Mouse (Mus musculus) neural tube, embryonic 13.5 days (tissue): Measurements from ENCODE around the gene Crygs. TPM values are rescaled to one million over a fixed set of nuclear protein-coding genes. Genes with fewer than 3 reads are reported as not detected.

Experiments
- ATAC-seq: fragments of 200-750 bp; cut with Nextera tagmentation; 2 replicates; pipeline ENCODE4 v1.8.0; 2017; ENCODE audit warnings: low read depth, mild to moderate bottlenecking, moderate TSS enrichment, moderate library complexity
- H3K27ac ChIP-seq: fragments of 300-500 bp; sonication (generic); replicated peaks from 2 replicates; pipeline ENCODE4 v1.5.1; 2015; ENCODE audit warnings: moderate library complexity, mild to moderate bottlenecking, inconsistent platforms
- H3K27me3 ChIP-seq: fragments of 300-500 bp; sonication (generic); 2 replicates; pipeline ENCODE4 v1.6.1; 2015; ENCODE audit warnings: mild to moderate bottlenecking, inconsistent platforms
- H3K36me3 ChIP-seq: fragments of 300-500 bp; sonication (generic); 2 replicates; pipeline ENCODE4 v1.6.1; 2015; ENCODE audit warnings: mild to moderate bottlenecking, inconsistent platforms
- H3K4me1 ChIP-seq: fragments of 300-500 bp; sonication (generic); replicated peaks from 2 replicates; pipeline ENCODE4 v1.6.1; 2015; ENCODE audit warnings: inconsistent platforms
- H3K4me2 ChIP-seq: fragments of 300-500 bp; sonication (generic); 2 replicates; pipeline ENCODE4 v1.6.1; 2015; ENCODE audit warnings: inconsistent platforms, mild to moderate bottlenecking, moderate library complexity
- H3K4me3 ChIP-seq: fragments of 300-500 bp; sonication (generic); 2 replicates; pipeline ENCODE4 v1.5.1; 2015; ENCODE audit warnings: mild to moderate bottlenecking, inconsistent platforms
- H3K9ac ChIP-seq: fragments of 300-500 bp; sonication (generic); 2 replicates; pipeline ENCODE4 v1.6.1; 2015; ENCODE audit warnings: moderate library complexity, mild to moderate bottlenecking, inconsistent platforms
- H3K9me3 ChIP-seq: fragments of 300-500 bp; sonication (generic); 2 replicates; pipeline ENCODE4 v1.6.1; 2016; ENCODE audit warnings: inconsistent platforms
- WGBS: fragments of 180-500 bp; shearing (Covaris S2); methylation state at CpG from one replicate; pipeline ENCODE4 v1.1.7; 2015; 5-methylcytosine and 5-hydroxymethylcytosine counted together
- polyA plus RNA-seq: library from polyadenylated mRNA; unstranded; fragments of >200 nt; fragmentation: Nextera tagmentation; extraction: Ambion mirVana; gene quantifications from 2 replicates; pipeline ENCODE4 v1.2.1, GENCODE M21; 2015

Gene Crygs
- not detected in 2 replicates for polyA plus RNA-seq

- H3K27me3 ChIP-seq = peaks cover 30% of the 10 kb centered on the region
- no peak for ATAC-seq
- H3K4me1 ChIP-seq = 0 out of 2 replicates have a peak, but pooled peaks cover 3% of the 10 kb centered on the region
- no peak within 1 kb of the TSS for H3K27ac ChIP-seq
- H3K36me3 ChIP-seq = peaks cover 14% of the 10 kb centered on the region
- H3K9ac ChIP-seq = no peak within 1 kb of the TSS
- no peak within 1 kb of the TSS for H3K4me2 ChIP-seq
- H3K9me3 ChIP-seq = no peaks in the 10 kb centered on the region
- WGBS = 79% methylated on average over 2 of the region's 2 CpGs
- no peak within 1 kb of the TSS for H3K4me3 ChIP-seq
Measured at GRCm38 (mm10) chr16:22811477-22811876, at the start of gene Crygs. Gene Crygs, minus strand, starts transcription at chr16:22811577.

GRCm38 (mm10) chr16:22857431-22858113 is 46.2 kb upstream of the Crygs start, which contains the start of the genes Tbccd1 and Dnajb11:
Gene Tbccd1, minus strand, starts transcription at chr16:22857669.
Gene Dnajb11, plus strand, starts transcription at chr16:22857845.
- H3K4me1 ChIP-seq = peaks cover 21% of the 10 kb centered on the region
- WGBS = under 1% methylated on average over 62 of the region's 62 CpGs
- ATAC-seq = peak; percentile 100
- peaks cover 11% of the 10 kb centered on the region for H3K36me3 ChIP-seq
- H3K9ac ChIP-seq = peak within 1 kb of the TSS; percentile 87
- H3K9me3 ChIP-seq = no peaks in the 10 kb centered on the region
- H3K27ac ChIP-seq = peak within 1 kb of the TSS; percentile 75
- H3K4me2 ChIP-seq = peak within 1 kb of the TSS; percentile 93
- H3K27me3 ChIP-seq = no peaks in the 10 kb centered on the region
- H3K4me3 ChIP-seq = peak within 1 kb of the TSS; percentile 93

GRCm38 (mm10) chr16:22856773-22857172 is 45.4 kb upstream of the Crygs start:
- Histone ChIP-seq H3K36me3 (0 out of 2 replicates have a peak, but pooled peaks cover 5% of the 10 kb centered on the region), H3K4me2 (peak overlapping the region; percentile 91), H3K27ac (peak overlapping the region; percentile 75), H3K27me3 (no peaks in the 10 kb centered on the region), H3K9ac (peak overlapping the region; percentile 70), H3K9me3 (no peaks in the 10 kb centered on the region), H3K4me3 (peak overlapping the region; percentile 93), H3K4me1 (peaks cover 21% of the 10 kb centered on the region)
- no peak for ATAC-seq
- WGBS = 14% methylated on average over 9 of the region's 9 CpGs

- no peak overlapping the region for H3K4me2 ChIP-seq
- 95% methylated on average over 4 of the region's 4 CpGs for WGBS
- H3K4me3 ChIP-seq = no peak overlapping the region
- no peak overlapping the region for H3K27ac ChIP-seq
- no peaks in the 10 kb centered on the region for H3K9me3 ChIP-seq
- no peaks in the 10 kb centered on the region for H3K27me3 ChIP-seq
- peaks cover 13% of the 10 kb centered on the region for H3K4me1 ChIP-seq
- no peak for ATAC-seq
- H3K9ac ChIP-seq = no peak overlapping the region
- no peaks in the 10 kb centered on the region for H3K36me3 ChIP-seq
Measured at GRCm38 (mm10) chr16:22852709-22853108, 41.3 kb upstream of the Crygs start.

- no peaks in the 10 kb centered on the region for H3K36me3 ChIP-seq
- H3K27ac ChIP-seq = no peak overlapping the region
- WGBS = 89% methylated on average over 1 of the region's 1 CpGs
- no peak overlapping the region for H3K4me2 ChIP-seq
- peaks cover 13% of the 10 kb centered on the region for H3K4me1 ChIP-seq
- H3K4me3 ChIP-seq = no peak overlapping the region
- H3K27me3 ChIP-seq = no peaks in the 10 kb centered on the region
- H3K9me3 ChIP-seq = no peaks in the 10 kb centered on the region
- no peak for ATAC-seq
- H3K9ac ChIP-seq = no peak overlapping the region
Measured at GRCm38 (mm10) chr16:22848331-22848730, 37.0 kb upstream of the Crygs start.

- H3K9me3 ChIP-seq = no peaks in the 10 kb centered on the region
- WGBS = 89% methylated on average over 1 of the region's 1 CpGs
- ATAC-seq = no peak
- H3K36me3 ChIP-seq = no peaks in the 10 kb centered on the region
- no peak overlapping the region for H3K27ac ChIP-seq
- peaks cover 13% of the 10 kb centered on the region for H3K4me1 ChIP-seq
- H3K27me3 ChIP-seq = no peaks in the 10 kb centered on the region
- no peak overlapping the region for H3K9ac ChIP-seq
- no peak overlapping the region for H3K4me3 ChIP-seq
- no peak overlapping the region for H3K4me2 ChIP-seq
Measured at GRCm38 (mm10) chr16:22847686-22848085, 36.3 kb upstream of the Crygs start.

GRCm38 (mm10) chr16:22845481-22845880 is 34.1 kb upstream of the Crygs start:
- Histone ChIP-seq H3K9me3 (no peaks in the 10 kb centered on the region), H3K4me1 (peaks cover 13% of the 10 kb centered on the region), H3K9ac (no peak overlapping the region), H3K27ac (no peak overlapping the region), H3K27me3 (no peaks in the 10 kb centered on the region), H3K36me3 (peaks cover 13% of the 10 kb centered on the region; the same call in 1 of the 2 replicates), H3K4me2 (no peak overlapping the region), H3K4me3 (no peak overlapping the region)
- 83% methylated on average over 4 of the region's 4 CpGs for WGBS
- no peak for ATAC-seq

GRCm38 (mm10) chr16:22844834-22845233 is 33.5 kb upstream of the Crygs start:
- Histone ChIP-seq H3K36me3 (peaks cover 19% of the 10 kb centered on the region; the same call in 1 of the 2 replicates), H3K9ac (peak overlapping the region; percentile 81), H3K27ac (peak overlapping the region; percentile 29; the same call in 1 of the 2 replicates), H3K4me1 (peaks cover 13% of the 10 kb centered on the region), H3K27me3 (no peaks in the 10 kb centered on the region), H3K4me3 (peak overlapping the region; percentile 55), H3K9me3 (no peaks in the 10 kb centered on the region), H3K4me2 (peak overlapping the region; percentile 87)
- 35% methylated on average over 5 of the region's 5 CpGs for WGBS
- peak; percentile 10; the same call in 1 of the 2 replicates for ATAC-seq

GRCm38 (mm10) chr16:22844061-22844801 is 32.9 kb upstream of the Crygs start:
- Histone ChIP-seq H3K4me1 (peaks cover 13% of the 10 kb centered on the region), H3K36me3 (peaks cover 19% of the 10 kb centered on the region; the same call in 1 of the 2 replicates), H3K9ac (peak overlapping the region; percentile 81), H3K9me3 (no peaks in the 10 kb centered on the region), H3K27me3 (no peaks in the 10 kb centered on the region), H3K27ac (peak overlapping the region; percentile 29; the same call in 1 of the 2 replicates), H3K4me2 (peak overlapping the region; percentile 87), H3K4me3 (peak overlapping the region; percentile 55)
- WGBS = 4% methylated on average over 26 of the region's 26 CpGs
- peak; percentile 98 for ATAC-seq

GRCm38 (mm10) chr16:22842871-22843270 is 31.5 kb upstream of the Crygs start:
- Histone ChIP-seq H3K9ac (no peak overlapping the region), H3K4me3 (no peak overlapping the region), H3K27me3 (no peaks in the 10 kb centered on the region), H3K4me1 (peaks cover 13% of the 10 kb centered on the region), H3K36me3 (peaks cover 19% of the 10 kb centered on the region; the same call in 1 of the 2 replicates), H3K27ac (no peak overlapping the region), H3K4me2 (no peak overlapping the region), H3K9me3 (no peaks in the 10 kb centered on the region)
- ATAC-seq = no peak
- 96% methylated on average over 5 of the region's 5 CpGs for WGBS

- Histone ChIP-seq H3K4me1 (0 out of 2 replicates have a peak, but pooled peaks cover 6% of the 10 kb centered on the region), H3K4me2 (no peak overlapping the region), H3K9me3 (no peaks in the 10 kb centered on the region), H3K9ac (no peak overlapping the region), H3K27ac (no peak overlapping the region), H3K36me3 (peaks cover 27% of the 10 kb centered on the region; the same call in 1 of the 2 replicates), H3K27me3 (no peaks in the 10 kb centered on the region), H3K4me3 (no peak overlapping the region)
- 86% methylated on average over 3 of the region's 3 CpGs for WGBS
- ATAC-seq = no peak
Measured at GRCm38 (mm10) chr16:22839146-22839857, 27.9 kb upstream of the Crygs start.
